Mouse (Mus musculus): Measurements from ENCODE around the gene Cnpy2. TPM values are rescaled to one million over a fixed set of nuclear protein-coding genes. Genes with fewer than 3 reads are reported as not detected.

The Cnpy2 gene
- polyA plus RNA-seq, 1 experiment: 63.7 TPM

- no peak overlapping the region for H3K4me3 ChIP-seq (ENCODE audit: insufficient read depth, low read length)
- no peak for TF ChIP-seq POLR2A (IDR thresholded peaks at IDR 0.05; ENCODE audit: extremely low read depth, insufficient read depth, low read length)
- no peak for TF ChIP-seq CTCF (IDR thresholded peaks at IDR 0.05; ENCODE audit: extremely low read depth, insufficient read depth, low read length)
- no peak overlapping the region for H3K27ac ChIP-seq (ENCODE audit: insufficient read depth, low read length)
- no peaks in the 10 kb centered on the region for H3K4me1 ChIP-seq (ENCODE audit: control insufficient read depth, insufficient read depth, low read length)
Observed at GRCm38 (mm10) chr10:128359226-128359625, 37.0 kb downstream of the Cnpy2 start.

- no peak overlapping the region for H3K4me3 ChIP-seq (ENCODE audit: insufficient read depth, low read length)
- no peaks in the 10 kb centered on the region for H3K4me1 ChIP-seq (ENCODE audit: control insufficient read depth, insufficient read depth, low read length)
- H3K27ac ChIP-seq (ENCODE audit: insufficient read depth, low read length): no peak overlapping the region
- TF ChIP-seq POLR2A (IDR thresholded peaks at IDR 0.05; ENCODE audit: extremely low read depth, insufficient read depth, low read length) (no peak), CTCF (IDR thresholded peaks at IDR 0.05; ENCODE audit: extremely low read depth, insufficient read depth, low read length) (no peak)
Observed at GRCm38 (mm10) chr10:128361836-128362235, 39.6 kb downstream of the Cnpy2 start.

GRCm38 (mm10) chr10:128362568-128362967 lies 40.3 kb downstream of the Cnpy2 start:
- Histone ChIP-seq H3K4me1 (ENCODE audit: control insufficient read depth, insufficient read depth, low read length) (peaks cover 2% of the 10 kb centered on the region; the same call in 1 of the 2 replicates), H3K4me3 (ENCODE audit: insufficient read depth, low read length) (no peak overlapping the region), H3K27ac (ENCODE audit: insufficient read depth, low read length) (no peak overlapping the region)
- no peak for TF ChIP-seq POLR2A (IDR thresholded peaks at IDR 0.05; ENCODE audit: extremely low read depth, insufficient read depth, low read length)
- TF ChIP-seq CTCF (IDR thresholded peaks at IDR 0.05; ENCODE audit: extremely low read depth, insufficient read depth, low read length): peak; percentile 24; the same call in 1 of the 2 replicates

- TF ChIP-seq POLR2A (IDR thresholded peaks at IDR 0.05; ENCODE audit: extremely low read depth, insufficient read depth, low read length) (no peak), CTCF (IDR thresholded peaks at IDR 0.05; ENCODE audit: extremely low read depth, insufficient read depth, low read length) (no peak)
- Histone ChIP-seq H3K4me1 (ENCODE audit: control insufficient read depth, insufficient read depth, low read length) (peaks cover 2% of the 10 kb centered on the region; the same call in 1 of the 2 replicates), H3K27ac (ENCODE audit: insufficient read depth, low read length) (peak overlapping the region; percentile 91), H3K4me3 (ENCODE audit: insufficient read depth, low read length) (peak overlapping the region; percentile 87)
Observed at GRCm38 (mm10) chr10:128367899-128368401, 45.7 kb downstream of the Cnpy2 start.

GRCm38 (mm10) chr10:128368402-128369217 lies 46.4 kb downstream of the Cnpy2 start, which contains the start of gene Coq10a:
TSS of gene Coq10a (minus strand) at chr10:128368997.
- peak; percentile 91; the same call in 1 of the 2 replicates for TF ChIP-seq POLR2A (IDR thresholded peaks at IDR 0.05; ENCODE audit: extremely low read depth, insufficient read depth, low read length)
- no peak for TF ChIP-seq CTCF (IDR thresholded peaks at IDR 0.05; ENCODE audit: extremely low read depth, insufficient read depth, low read length)
- H3K27ac ChIP-seq (ENCODE audit: insufficient read depth, low read length): peak within 1 kb of the TSS; percentile 91
- H3K4me1 ChIP-seq (ENCODE audit: control insufficient read depth, insufficient read depth, low read length): peaks cover 2% of the 10 kb centered on the region; the same call in 1 of the 2 replicates
- H3K4me3 ChIP-seq (ENCODE audit: insufficient read depth, low read length): peak within 1 kb of the TSS; percentile 87

- peak overlapping the region; percentile 88 for H3K27ac ChIP-seq (ENCODE audit: insufficient read depth, low read length)
- no peak; the same call in 1 of the 2 replicates for TF ChIP-seq POLR2A (IDR thresholded peaks at IDR 0.05; ENCODE audit: extremely low read depth, insufficient read depth, low read length)
- TF ChIP-seq CTCF (IDR thresholded peaks at IDR 0.05; ENCODE audit: extremely low read depth, insufficient read depth, low read length): no peak
Observed at GRCm38 (mm10) chr10:128369218-128369543, 46.9 kb downstream of the Cnpy2 start.

GRCm38 (mm10) chr10:128369599-128369998 lies 47.3 kb downstream of the Cnpy2 start:
- Histone ChIP-seq H3K4me1 (ENCODE audit: control insufficient read depth, insufficient read depth, low read length) (peaks cover 2% of the 10 kb centered on the region; the same call in 1 of the 2 replicates), H3K4me3 (ENCODE audit: insufficient read depth, low read length) (peak overlapping the region; percentile 87; the same call in 1 of the 2 replicates), H3K27ac (ENCODE audit: insufficient read depth, low read length) (peak overlapping the region; percentile 88)
- TF ChIP-seq POLR2A (IDR thresholded peaks at IDR 0.05; ENCODE audit: extremely low read depth, insufficient read depth, low read length) (no peak), CTCF (IDR thresholded peaks at IDR 0.05; ENCODE audit: extremely low read depth, insufficient read depth, low read length) (no peak)

More at GRCm38 (mm10) chr10:128369218-128369543, 46.9 kb downstream of the Cnpy2 start:
- Histone ChIP-seq H3K4me3 (ENCODE audit: insufficient read depth, low read length) (peak overlapping the region; percentile 87), H3K4me1 (ENCODE audit: control insufficient read depth, insufficient read depth, low read length) (peaks cover 2% of the 10 kb centered on the region; the same call in 1 of the 2 replicates)

- H3K4me1 ChIP-seq (ENCODE audit: control insufficient read depth, insufficient read depth, low read length): peaks cover 2% of the 10 kb centered on the region; the same call in 1 of the 2 replicates
- no peak overlapping the region for H3K4me3 ChIP-seq (ENCODE audit: insufficient read depth, low read length)
- TF ChIP-seq CTCF (IDR thresholded peaks at IDR 0.05; ENCODE audit: extremely low read depth, insufficient read depth, low read length): no peak
- no peak for TF ChIP-seq POLR2A (IDR thresholded peaks at IDR 0.05; ENCODE audit: extremely low read depth, insufficient read depth, low read length)
- no peak overlapping the region for H3K27ac ChIP-seq (ENCODE audit: insufficient read depth, low read length)
Observed at GRCm38 (mm10) chr10:128370021-128370420, 47.8 kb downstream of the Cnpy2 start.

- no peak overlapping the region for H3K4me3 ChIP-seq (ENCODE audit: insufficient read depth, low read length)
- H3K4me1 ChIP-seq (ENCODE audit: control insufficient read depth, insufficient read depth, low read length): peaks cover 2% of the 10 kb centered on the region; the same call in 1 of the 2 replicates
- no peak for TF ChIP-seq POLR2A (IDR thresholded peaks at IDR 0.05; ENCODE audit: extremely low read depth, insufficient read depth, low read length)
- no peak for TF ChIP-seq CTCF (IDR thresholded peaks at IDR 0.05; ENCODE audit: extremely low read depth, insufficient read depth, low read length)
- no peak overlapping the region for H3K27ac ChIP-seq (ENCODE audit: insufficient read depth, low read length)
Observed at GRCm38 (mm10) chr10:128370601-128371000, 48.3 kb downstream of the Cnpy2 start.
